Mouse (Mus musculus) skeletal muscle tissue, postnatal 0 days (tissue): ENCODE results near the gene Rnase9. TPM values are rescaled to one million over a fixed set of nuclear protein-coding genes. Genes with fewer than 3 reads are reported as not detected.

Experiments used
- polyA plus RNA-seq: library from polyadenylated mRNA; unstranded; fragments of >200 nt; fragmentation: Nextera tagmentation; extraction: Ambion mirVana; gene quantifications from 2 replicates; pipeline ENCODE4 v1.2.1, GENCODE M21; 2015

Gene Rnase9
- not detected in 2 replicates for polyA plus RNA-seq

DNA sequence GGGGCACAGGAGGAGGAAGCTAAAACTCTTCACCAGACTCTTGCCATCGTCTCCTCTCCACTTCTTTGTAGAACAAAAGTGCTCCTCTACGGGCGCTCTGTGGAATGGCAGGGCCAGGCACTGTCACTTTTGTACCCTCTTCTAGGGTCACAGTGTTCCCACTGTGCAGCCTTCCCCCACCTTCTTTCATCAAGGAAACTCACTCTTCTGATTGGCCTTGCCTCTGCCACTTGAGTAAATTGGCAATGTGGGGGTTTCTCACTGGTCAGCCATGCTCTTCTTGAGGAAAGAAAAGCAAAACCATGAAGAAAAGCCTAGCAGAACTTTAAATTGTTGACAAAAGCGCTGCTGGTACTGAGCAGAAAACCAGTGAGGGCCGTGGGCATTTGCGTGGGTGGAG is at the start of gene Rnase9:
TSS of gene Rnase9 (minus strand) at position 101 of the 400 bp plus-strand sequence.

DNA sequence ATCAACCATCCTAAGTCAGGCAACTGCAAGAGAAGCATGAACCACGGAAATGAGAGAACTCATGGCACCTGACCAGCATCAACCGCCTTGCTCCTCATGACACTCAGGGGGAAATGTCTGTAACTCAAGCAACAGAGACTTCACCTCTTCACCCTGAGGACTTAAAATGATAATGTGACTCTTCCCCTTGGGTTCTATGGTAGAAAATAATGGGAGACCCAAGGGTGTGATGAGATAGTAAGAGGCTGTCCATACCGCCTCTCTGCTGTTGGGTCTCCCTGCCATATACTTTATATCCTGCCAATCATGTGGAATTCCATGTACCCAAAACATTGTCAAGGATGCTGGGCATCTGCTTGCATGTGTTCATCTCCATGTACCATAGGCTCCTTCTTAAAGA is 32.7 kb upstream of the Rnase9 start, which contains the start of gene Olfr750:
TSS of gene Olfr750 (minus strand) at position 101 of the 400 bp plus-strand sequence.

DNA sequence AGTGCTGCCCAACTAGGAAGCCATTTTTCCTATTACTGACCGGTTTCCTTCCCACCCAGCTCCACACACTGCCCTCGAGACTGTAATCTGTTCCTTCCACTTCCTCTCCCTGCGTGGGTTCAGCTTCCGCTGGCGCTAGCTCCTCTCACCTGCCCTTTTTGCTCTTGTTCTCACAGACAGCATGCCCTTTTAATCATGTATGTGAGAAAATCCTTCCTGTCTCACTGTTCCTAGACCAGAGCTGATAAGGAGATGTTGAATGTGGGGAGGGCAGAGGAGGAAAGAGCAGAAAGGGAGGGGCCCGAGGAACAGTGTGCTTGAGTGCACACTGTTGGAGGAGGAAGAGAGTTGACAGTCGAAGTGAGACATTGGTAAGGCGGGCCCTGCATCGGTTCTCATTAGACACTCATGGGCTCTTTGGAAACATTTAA is 15.7 kb upstream of the Rnase9 start, which contains the start of gene Rnase12:
TSS of gene Rnase12 (minus strand) at position 261 of the 431 bp plus-strand sequence.

DNA sequence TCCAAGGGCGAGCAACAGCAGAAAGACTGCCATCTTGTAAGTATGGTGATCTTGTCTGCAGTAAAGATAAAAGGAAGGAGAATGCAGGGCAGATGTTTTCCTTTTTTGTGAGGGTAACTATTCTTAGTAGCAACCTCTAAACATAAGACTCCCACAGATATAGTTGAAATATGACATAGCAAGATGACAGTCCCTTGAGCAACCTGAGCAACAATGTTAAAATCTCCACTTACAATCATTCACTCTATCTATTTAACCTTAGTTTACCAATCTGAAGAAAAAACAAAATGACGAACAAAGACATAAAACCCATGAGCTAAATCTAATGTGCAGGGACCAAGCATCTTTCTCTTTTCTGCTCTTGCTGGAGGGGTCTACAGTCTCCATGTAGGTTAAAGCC is 8.4 kb upstream of the Rnase9 start, which contains the start of gene Rnase11:
TSS of gene Rnase11 (minus strand) at position 101 of the 400 bp plus-strand sequence.

DNA sequence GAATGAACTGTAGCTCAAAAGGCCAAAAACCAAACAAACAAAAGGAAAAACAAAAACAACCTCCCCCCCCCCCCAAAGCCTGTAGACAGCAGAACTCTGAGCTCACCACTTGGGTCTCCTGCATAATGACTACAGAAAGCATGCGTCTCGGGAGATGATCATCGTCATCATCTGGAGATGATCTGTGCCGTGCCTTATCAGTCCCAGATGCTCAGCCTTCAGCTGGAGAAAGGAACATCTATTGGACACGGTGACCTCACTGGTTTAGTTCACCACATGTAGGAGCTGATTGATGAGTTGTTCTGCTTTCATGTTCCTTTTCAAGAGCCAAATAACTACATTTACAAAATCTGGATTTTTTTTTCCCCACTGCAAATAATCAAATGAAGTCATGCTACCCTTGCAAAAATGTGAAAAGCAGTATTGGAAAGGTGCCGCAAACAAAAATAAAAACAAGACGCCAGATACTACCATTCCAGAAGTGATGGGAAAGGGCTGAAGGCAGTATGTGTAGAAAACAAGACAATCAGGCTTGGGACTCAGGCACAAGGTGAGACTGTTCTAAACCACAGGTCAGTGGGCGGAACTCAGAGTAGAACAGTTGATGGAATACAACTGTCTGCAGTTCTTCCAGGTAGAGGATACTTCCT is 34.4 kb downstream of the Rnase9 start, which contains the start of gene Rnase10:
TSS of gene Rnase10 (plus strand) at position 600 of the 650 bp plus-strand sequence.

Other genes with a start within 250 kb of the Rnase9 start
- not detected in 2 replicates for gene Ccnb1ip1, start 234.1 kb downstream of the Rnase9 start, polyA plus RNA-seq
- gene Parp2, start 234.0 kb downstream of the Rnase9 start, polyA plus RNA-seq: 20.6 and 21.6 TPM in 2 replicates
- gene Tep1, start 171.3 kb downstream of the Rnase9 start, polyA plus RNA-seq: 5.2 and 5.4 TPM in 2 replicates
- 1.6 TPM in 2 replicates for gene Klhl33, start 144.4 kb downstream of the Rnase9 start, polyA plus RNA-seq
- 81.2 and 83.7 TPM in 2 replicates for gene Osgep, start 117.0 kb downstream of the Rnase9 start, polyA plus RNA-seq
- 79.6 and 92.0 TPM in 2 replicates for gene Apex1, start 116.9 kb downstream of the Rnase9 start, polyA plus RNA-seq
- 21.5 and 25.8 TPM in 2 replicates for gene Pip4p1, start 111.0 kb downstream of the Rnase9 start, polyA plus RNA-seq
- gene Pnp, start 110.8 kb downstream of the Rnase9 start, polyA plus RNA-seq: 16.5 and 29.1 TPM in 2 replicates
- gene Gm49342, start 97.4 kb downstream of the Rnase9 start, polyA plus RNA-seq: not detected in 2 replicates
- 0.85 TPM in 1 of 2 replicates, not detected in the other for gene Pnp2, start 85.9 kb downstream of the Rnase9 start, polyA plus RNA-seq
- gene Rnase10, start 34.1 kb downstream of the Rnase9 start, polyA plus RNA-seq: 0.37 and 0.39 TPM in 2 replicates
- not detected in 2 replicates for gene Rnase11, start 8.3 kb upstream of the Rnase9 start, polyA plus RNA-seq
- 0.31 TPM in 1 of 2 replicates, not detected in the other for gene Rnase12, start 15.8 kb upstream of the Rnase9 start, polyA plus RNA-seq
- not detected in 2 replicates for gene Olfr750, start 32.6 kb upstream of the Rnase9 start, polyA plus RNA-seq
- gene Rnase4, start 49.2 kb upstream of the Rnase9 start, polyA plus RNA-seq: 57.8 and 74.4 TPM in 2 replicates
- gene Ang, start 49.3 kb upstream of the Rnase9 start, polyA plus RNA-seq: 8.0 and 8.7 TPM in 2 replicates
- gene Eddm3b, start 72.6 kb upstream of the Rnase9 start, polyA plus RNA-seq: not detected in 2 replicates
- 0.44 and 0.60 TPM in 2 replicates for gene Rnase6, start 82.0 kb upstream of the Rnase9 start, polyA plus RNA-seq
- gene Rnase1, start 104.9 kb upstream of the Rnase9 start, polyA plus RNA-seq: 2.5 TPM in 1 of 2 replicates, not detected in the other
- gene Rnase2b, start 120.4 kb upstream of the Rnase9 start, polyA plus RNA-seq: not detected in 2 replicates
- not detected in 2 replicates for gene Ang2, start 157.3 kb upstream of the Rnase9 start, polyA plus RNA-seq
- gene Ear14, start 161.5 kb upstream of the Rnase9 start, polyA plus RNA-seq: not detected in 2 replicates
- not detected in 2 replicates for gene Rnase2a, start 214.2 kb upstream of the Rnase9 start, polyA plus RNA-seq